Mouse (Mus musculus): ENCODE results near the gene Fam50b.

Fam50b gene

GRCm38 (mm10) chr13:34739071-34739470 lies 4.4 kb downstream of the Fam50b start:
- DNase-seq = no peak

GRCm38 (mm10) chr13:34741254-34741653 lies 6.6 kb downstream of the Fam50b start:
- DNase-seq = no peak

- no peak for DNase-seq
Observed at GRCm38 (mm10) chr13:34741813-34742568, 7.3 kb downstream of the Fam50b start.

GRCm38 (mm10) chr13:34746811-34747210 lies 12.2 kb downstream of the Fam50b start:
- DNase-seq = no peak

GRCm38 (mm10) chr13:34748530-34748929 lies 13.9 kb downstream of the Fam50b start:
- DNase-seq = no peak

- no peak for DNase-seq
Observed at GRCm38 (mm10) chr13:34759202-34759601, 24.6 kb downstream of the Fam50b start.

GRCm38 (mm10) chr13:34760518-34761287 lies 26.1 kb downstream of the Fam50b start:
- DNase-seq = no peak

GRCm38 (mm10) chr13:34762136-34762535 lies 27.5 kb downstream of the Fam50b start:
- no peak for DNase-seq

- DNase-seq = no peak
Observed at GRCm38 (mm10) chr13:34762865-34763264, 28.2 kb downstream of the Fam50b start.

GRCm38 (mm10) chr13:34765269-34765668 lies 30.6 kb downstream of the Fam50b start:
- no peak for DNase-seq

GRCm38 (mm10) chr13:34766572-34766971 lies 31.9 kb downstream of the Fam50b start:
- DNase-seq = peak in 1 of 2 experiments; percentile 40

GRCm38 (mm10) chr13:34767527-34768292 lies 33.1 kb downstream of the Fam50b start:
- no peak for DNase-seq

GRCm38 (mm10) chr13:34776767-34777166 lies 42.1 kb downstream of the Fam50b start:
- no peak for DNase-seq

- peak; percentile 57 to 61 for DNase-seq
Observed at GRCm38 (mm10) chr13:34780856-34781610, 46.4 kb downstream of the Fam50b start.

GRCm38 (mm10) chr13:34781611-34782009 lies 47.0 kb downstream of the Fam50b start:
- no peak for DNase-seq

GRCm38 (mm10) chr13:34784818-34785217 lies 50.2 kb downstream of the Fam50b start:
- DNase-seq = no peak

GRCm38 (mm10) chr13:34786634-34787033 lies 52.0 kb downstream of the Fam50b start:
- DNase-seq = no peak

GRCm38 (mm10) chr13:34787546-34787945 lies 52.9 kb downstream of the Fam50b start:
- no peak for DNase-seq

- DNase-seq = peak in 1 of 2 experiments; percentile 34
Observed at GRCm38 (mm10) chr13:34789176-34789818, 54.6 kb downstream of the Fam50b start.

- DNase-seq = no peak
Observed at GRCm38 (mm10) chr13:34793066-34793465, 58.4 kb downstream of the Fam50b start.

GRCm38 (mm10) chr13:34793816-34794215 lies 59.2 kb downstream of the Fam50b start:
- peak; percentile 80 to 93 for DNase-seq

- peak; percentile 39 to 73 for DNase-seq
Observed at GRCm38 (mm10) chr13:34794426-34794825, 59.8 kb downstream of the Fam50b start.
